Mouse (Mus musculus): Measurements from ENCODE around the gene Lpin1.

Lpin1 gene

DNA sequence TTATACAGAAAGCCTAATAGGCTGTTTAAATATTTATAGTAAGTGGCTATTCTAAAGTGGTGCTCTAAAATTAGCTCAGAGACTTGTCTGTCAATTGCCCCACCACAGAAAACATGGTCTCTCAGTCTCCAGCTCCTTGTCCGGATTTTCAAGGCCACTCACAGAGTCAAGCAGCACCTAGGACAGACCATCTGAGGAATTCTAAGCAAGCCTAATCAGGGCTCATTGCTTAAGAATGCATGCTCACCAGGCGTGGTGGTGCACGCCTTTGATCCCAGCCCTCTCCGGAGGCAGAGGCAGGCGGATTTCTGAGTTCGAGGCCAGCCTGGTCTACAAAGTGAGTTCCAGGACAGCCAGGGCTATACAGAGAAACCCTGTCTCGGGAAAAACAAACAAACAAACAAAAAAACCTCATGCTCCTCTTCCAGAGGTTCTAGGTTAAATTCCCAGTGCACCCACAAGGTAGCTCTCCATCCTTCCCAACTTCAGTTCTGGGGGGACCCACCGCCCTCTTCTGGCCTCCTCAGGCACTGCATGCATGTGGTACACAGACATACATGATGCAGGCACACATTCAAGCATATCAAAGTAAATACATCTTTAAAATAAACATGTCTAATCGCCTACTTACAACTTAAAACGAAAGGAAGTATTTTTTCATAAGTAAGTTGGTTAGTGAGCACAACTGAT lies 40.2 kb downstream of the Lpin1 start:
- DNase-seq = no peak

DNA sequence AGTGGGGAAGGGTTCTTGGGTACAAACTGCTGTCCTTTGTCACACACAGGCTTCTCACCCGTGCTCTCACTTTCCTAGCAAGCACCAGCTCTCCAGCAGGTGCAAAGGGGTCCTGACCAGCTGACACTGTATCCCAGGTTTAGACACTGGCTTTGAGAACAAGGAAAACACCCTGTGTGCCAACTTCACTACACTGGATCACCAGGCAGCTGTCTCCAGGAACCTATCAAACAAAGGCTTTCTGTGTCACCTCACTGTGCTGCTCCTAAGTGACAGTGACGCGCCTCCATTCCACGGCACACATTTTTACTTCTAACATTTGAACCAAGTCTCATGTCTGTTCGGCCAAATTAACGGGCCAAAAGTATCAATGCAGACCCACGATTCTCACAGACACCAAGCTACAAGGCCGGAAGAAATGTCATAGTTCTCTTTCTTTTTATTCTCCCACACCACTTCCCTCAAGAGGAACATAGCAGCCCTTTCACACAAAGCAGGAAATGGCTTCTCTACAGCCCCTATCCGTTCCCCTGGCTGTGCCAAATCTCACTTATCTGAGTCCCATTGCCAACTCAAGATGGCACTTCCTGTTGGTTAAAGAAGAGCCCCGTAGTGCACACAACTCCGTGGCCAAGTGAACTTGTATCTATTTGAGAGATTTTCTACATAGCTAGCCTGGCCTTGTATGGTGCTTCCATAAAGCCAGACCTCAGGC lies 41.7 kb downstream of the Lpin1 start:
- DNase-seq = no peak

DNA sequence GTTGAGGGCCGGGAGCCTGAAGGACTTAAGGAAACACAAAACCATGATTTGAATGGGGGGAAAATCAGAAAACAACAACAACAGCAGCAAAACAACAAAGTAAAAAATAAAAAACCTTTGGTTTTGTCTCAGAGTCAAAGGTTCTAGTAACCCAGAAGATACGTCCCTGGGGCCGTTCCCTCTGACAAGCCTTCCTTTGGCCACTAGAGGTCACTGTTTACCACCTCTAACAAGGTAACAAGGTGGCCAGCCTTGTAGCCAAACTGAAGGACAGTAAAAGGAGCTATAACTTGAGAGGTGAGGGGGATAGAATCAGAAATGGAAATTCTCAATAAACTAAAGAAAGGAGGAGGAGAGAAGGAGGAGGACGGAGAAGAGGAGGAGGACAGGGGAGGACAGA lies 42.3 kb downstream of the Lpin1 start:
- DNase-seq = peak; percentile 61 to 69

DNA sequence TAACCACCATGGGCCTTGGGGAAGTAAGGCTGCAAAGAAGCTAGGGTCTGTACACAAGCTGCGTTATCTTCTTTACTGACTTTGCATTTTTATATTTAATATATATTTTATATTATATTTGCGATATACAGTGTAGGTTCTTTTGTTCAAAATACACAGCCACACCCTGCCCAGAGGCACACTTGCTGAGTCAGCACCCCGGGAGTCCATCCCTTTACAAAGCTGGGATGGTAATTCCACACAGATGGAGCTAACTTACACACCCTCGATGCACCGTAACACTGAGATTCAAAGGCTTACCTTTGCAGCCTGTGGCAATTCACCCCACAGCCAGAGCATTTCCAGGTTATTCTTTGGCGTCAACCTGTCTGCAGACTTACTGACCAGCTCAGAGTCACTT lies 42.7 kb downstream of the Lpin1 start:
- no peak for DNase-seq

DNA sequence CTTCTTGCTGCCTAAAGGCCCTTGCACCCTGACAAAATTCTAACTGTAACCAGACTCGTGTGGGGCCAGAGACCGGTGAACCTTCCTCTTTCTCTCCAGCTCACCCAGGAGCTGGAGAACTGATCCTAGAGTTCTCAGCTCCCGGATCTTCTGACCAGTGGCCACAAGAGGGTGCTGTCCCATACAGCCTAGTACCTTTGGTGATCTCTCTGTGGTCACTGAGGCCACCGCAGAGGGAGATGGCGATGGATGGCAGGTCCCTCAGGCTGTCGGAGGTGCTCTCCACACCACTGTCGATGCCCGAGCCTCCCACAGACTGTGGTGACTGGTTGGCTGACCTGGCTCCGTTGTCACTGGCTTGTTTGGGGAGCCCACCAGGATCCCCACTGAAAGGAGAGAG lies 47.3 kb downstream of the Lpin1 start:
- DNase-seq = peak; percentile 76 to 79

DNA sequence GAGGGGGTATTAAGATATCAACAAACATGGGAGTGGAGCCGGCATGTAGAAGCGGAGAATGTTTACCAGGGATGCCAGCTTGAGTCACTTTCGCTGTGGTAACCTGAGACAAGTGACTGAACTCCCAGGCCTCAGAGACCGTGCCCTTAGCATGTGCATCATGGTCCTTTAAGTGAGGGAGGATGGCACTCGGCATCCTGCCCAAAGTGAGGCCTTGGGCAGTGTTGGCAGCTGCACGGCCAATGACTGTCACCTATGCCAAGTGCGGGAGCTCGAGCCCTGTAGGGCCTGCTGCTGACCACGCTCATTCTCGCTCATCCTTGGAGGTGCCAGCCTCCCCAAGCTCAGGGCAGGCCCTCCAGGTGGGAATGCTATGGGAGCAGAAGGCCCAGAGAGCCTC lies 48.1 kb downstream of the Lpin1 start:
- no peak for DNase-seq

DNA sequence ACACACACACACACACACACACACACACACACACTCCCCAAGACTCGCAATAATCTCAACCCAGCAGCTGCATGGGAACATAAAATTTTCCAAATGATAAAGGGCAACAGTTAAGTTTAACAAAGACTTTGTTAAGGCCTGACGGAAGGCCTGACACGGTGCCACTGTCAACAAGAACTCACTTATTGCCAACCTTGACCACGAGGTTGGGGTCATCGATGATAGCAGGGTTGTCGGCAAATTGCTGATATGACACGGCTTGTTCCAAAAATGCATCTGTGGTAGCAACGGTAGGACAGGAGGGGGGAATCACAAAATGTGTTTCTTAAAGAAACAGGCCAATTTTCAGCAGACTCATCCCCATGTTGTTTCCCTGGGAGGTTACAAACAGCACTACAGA lies 48.6 kb downstream of the Lpin1 start:
- no peak for DNase-seq

DNA sequence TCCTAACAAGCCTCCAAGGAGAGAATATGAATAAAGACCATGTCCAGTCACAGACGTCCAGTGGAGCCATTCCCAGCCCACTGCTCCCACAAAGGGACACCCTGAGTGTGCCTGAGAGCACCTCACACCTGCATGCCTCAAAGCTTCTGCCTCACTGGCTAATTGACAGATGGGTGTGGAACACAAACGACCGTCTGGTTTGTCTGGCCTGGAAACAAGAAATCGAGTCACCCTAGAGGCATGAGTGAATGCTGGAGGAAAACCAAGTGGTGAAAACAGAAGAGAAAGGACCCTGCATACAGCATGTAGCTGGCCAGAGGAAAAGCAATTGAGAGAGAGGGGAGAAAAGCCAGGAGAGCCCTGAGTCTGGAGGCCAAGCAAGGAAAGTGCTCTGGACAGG lies 53.5 kb downstream of the Lpin1 start:
- no peak for DNase-seq

DNA sequence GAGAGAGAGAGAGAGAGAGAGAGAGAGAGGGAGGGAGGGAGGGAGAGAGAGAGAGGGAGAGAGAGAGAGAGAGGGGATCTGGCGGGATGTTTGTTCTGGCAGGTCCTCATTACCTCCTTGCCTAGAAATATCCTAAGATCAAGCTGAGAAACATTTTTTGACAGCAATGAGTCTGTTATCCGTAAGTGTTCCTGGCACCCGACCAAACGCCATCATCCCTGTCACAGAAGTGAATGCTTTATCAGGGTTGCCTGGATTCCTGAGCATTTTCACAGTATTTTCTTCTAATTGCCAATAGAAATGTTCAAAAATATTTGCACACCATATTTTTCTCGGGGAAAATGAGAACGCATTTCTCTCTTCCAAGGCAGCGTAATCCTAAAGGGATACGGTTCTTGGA lies 56.6 kb downstream of the Lpin1 start:
- DNase-seq = peak in 1 of 2 experiments; percentile 20

DNA sequence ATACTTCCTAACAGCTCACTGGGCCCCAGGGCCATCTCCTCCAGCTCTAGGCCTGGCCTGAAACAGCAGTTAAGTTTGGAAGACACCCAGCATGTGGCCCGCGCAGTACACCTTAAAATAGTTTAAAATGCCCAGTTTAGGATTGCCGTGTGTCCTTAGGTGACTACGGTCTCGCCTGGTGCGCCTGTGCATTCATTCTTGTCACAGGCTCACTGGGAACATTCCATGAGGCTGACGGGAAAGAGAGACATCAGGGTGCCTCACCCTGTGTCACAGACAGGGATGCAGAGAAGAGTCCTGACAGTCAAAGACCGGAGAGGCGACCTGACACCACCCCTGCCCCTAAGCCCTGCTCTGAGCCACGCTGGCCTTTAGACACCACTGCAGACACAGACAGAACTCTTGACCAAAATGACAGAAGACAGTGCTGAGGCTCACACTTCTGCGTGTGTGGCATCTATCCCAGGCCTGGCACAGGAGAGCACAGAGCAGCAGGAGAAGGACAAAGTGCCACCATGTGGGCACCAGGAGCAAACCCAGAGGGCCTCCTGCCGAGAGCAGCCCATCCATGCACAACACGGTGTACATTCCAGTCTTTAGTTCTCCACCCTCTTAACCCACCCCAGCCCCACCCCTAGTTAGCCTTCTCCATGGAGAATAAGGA lies 58.5 kb downstream of the Lpin1 start:
- no peak for DNase-seq

DNA sequence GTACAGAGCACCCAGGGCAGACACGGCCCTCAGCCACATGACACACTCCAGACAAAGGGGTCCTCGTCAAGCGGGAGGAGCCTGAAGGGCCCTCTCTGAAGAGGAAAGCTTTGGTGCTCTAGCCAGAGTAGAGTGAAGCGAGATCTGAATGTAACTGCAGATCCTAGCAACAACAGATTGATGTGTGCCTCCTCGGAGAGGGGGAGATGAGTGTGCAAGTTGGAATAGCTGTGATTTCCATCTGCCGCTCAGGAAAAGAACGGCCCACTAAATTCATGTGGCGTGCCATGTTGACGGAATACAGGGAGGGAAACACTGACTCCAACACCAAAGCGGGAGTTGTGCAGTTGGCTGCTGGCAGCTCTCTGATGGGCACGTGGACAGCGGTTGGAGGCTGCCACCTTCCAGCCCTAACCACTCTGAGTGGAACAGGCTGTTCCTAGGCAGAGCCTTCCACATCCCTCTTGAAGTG lies 59.7 kb downstream of the Lpin1 start:
- no peak for DNase-seq

DNA sequence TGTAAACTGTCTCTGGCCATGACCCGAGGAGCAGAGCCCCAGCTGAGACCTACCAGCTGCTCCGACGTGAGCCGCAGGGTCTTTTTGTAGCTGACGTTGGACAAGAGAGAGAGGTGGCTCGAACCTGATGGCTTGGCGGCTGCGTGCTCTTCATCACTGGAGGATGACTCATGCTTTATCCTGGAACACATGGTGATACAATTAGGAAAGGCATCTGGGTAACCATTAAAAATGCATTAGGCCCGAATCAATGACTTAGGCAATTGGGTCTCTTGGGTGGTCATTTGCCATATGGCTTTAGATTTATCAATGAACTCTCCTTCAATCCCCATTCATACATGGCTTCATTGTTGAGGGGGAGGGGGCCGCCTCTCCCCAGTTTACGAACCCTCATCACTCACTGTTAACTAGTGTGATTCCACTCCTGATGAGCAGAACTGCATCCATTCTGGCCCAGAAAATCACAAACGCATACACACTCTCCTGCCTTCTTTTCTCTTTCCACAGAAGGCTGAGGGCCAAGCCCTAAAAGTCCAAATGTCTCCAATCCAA lies 61.9 kb downstream of the Lpin1 start:
- no peak for DNase-seq

DNA sequence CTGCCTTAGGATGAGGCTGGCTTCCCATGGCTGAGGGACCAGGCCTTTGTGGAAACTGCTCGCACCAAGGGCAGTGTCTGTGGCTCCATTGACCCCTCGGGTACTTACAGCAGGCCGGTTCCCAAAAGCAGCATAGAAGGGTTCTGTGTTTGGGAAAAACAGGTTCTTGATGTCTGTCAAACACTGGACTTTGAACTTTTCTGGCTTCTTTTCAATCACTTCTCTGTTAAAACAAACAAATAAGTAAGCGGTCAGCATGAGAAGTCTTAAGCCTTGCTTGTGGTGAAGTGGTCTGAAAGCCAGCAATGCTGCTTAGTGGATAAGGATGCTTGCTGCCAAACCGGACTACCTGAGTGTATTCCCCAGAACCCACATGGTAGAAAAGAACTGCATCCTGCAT lies 69.2 kb downstream of the Lpin1 start:
- no peak for DNase-seq

DNA sequence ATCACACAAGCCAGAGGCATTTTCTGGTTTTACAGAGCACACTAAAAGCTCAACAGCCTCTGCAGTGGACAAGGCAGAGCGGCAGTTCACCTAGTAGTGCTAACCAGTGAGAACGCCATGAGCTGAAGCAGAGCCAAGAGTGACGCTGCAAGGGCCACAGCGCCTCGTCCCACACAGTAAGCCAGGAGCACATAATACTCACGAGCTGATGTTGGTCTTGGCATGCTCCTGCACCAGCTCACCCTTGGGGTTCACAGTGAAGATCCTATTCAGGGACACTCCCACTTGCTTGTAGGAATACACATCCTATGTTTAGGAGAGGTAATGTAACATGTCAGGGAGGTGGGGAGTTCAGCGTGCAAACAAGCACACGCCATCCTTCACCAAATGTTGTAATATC lies 70.1 kb downstream of the Lpin1 start:
- DNase-seq = no peak

DNA sequence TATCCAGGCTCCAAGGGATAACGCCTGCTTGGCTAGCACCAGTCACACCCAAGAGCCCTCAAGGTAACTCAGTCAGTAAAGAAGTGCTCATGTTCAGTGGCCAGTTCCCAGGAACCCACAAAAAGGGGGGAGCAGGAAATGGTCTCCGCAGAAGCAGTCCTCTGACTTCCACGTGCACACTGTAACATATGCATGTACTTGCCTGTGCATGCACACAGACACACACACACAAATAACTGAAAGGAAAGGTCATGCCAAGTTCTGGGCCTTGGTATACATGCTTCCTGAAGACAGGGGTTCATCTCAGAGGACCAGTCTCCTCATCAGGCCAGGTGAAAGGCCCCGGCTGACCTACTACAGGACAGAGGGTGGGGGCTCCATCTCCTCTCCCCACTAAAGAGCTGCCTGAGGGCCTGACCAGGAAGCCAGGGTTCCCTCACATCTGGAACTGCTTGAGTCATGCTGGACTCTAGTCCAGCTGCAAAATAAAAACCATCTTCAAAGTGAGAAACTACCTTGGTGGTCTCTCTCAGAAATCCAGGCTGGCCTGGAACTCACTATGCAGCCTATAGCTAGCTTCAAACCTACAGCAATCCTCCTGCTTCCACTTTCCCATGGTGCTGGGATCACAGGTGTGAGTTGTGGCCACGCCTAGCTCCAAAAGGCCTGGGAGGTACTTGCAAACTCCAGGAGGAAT lies 70.7 kb downstream of the Lpin1 start:
- DNase-seq = no peak

DNA sequence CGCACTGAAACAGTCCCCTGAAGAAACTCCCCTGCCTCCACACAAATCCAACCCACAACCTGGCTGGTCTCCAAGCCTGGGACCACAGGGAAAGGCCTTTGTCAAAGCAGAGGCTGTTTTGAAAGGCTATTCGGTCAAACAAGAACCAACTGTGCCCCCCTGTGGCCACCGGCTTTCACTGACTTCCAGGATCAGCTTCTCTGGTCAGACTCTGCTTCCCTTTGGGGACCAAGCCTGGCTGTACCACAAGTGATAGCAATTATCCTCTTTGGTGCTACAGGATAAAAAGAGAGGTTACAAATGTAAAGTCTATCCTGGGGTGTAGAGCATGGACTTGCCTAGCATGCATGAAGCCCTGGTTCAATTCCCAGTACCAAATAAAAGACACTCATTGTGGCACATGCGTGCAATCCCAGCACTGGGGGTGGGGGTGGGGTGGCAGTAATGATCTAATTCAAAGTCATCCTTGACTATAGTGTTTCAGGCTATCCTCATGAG lies 77.4 kb downstream of the Lpin1 start:
- peak; percentile 93 to 94 for DNase-seq

DNA sequence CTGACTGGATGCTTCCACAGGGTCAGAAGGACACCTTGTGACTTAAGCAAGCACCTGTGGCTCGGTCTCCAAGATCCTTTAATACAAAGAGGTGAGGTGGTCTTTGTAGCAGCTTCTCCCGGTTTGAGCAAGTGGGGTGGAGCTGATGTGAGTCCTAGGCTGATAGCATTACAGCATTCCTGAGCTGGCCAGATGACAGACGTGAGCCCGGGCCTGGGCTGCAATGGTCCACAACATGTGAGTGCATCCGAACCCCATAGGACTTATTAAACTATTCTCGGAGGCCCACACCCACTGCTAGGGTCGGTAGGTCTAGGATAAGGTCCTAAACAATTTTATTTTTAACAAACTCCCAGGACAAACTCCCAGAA lies 77.9 kb downstream of the Lpin1 start:
- DNase-seq = no peak

DNA sequence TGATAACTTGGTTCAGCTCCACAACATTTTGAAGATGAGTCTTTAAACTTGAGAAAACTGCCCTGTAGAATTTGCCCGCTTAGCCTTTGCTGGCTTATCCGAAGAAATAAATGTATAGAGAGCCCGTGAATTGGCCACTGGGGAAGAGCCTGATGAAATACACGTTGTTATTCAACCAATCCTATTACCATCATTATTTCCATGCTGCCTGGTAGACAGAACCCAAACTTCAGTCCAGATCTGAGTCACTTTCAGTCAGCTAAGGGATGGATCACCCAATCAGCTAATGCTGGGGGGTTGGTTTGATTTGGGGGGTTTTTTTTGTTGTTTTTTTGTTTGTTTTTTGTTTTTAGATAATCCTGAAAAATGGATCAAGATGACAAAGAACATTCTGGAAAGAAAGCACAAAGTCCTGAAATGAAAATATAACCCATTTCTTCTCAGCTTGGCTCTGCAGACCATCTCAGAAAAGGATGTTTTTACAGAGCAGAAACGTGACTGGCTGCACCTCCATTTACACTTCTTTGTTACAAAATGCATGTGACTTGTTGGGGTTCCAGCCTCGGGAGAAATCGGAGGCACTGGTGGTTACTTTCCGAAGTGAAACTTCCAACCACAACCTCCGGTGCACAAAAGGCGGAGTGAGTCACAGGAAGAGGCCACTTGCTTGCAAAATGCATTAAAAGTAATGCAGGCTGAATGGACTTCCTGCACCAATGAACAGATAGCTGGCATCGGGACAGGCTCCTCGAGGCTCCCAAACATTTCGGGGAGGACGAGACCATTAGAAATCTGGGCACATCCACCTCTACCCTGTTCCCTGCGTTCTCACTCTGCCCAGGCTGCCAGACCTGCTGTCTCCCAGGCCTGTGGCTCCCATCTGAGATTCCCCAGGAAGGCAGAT lies 78.6 kb downstream of the Lpin1 start:
- DNase-seq = peak in 1 of 2 experiments; percentile 24

DNA sequence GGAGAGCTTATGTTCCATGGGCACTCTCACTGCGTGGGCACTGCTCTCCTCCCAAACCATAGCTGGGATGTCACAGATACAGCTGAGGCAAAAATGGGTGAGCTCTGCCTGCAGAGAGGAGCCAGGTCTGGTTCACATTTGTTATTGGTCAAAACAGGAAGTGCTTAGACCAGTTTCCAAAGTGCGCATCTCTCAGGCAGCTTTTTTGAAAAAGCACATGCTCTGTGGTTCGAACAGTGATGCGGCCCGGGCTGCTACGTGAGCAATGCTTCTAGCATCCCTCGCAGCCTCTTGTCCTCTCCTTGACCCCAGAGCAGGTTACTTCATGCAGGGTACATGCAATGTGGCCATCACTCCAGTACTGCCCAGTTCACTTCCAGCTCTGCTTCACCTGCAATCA lies 82.1 kb downstream of the Lpin1 start:
- no peak for DNase-seq

DNA sequence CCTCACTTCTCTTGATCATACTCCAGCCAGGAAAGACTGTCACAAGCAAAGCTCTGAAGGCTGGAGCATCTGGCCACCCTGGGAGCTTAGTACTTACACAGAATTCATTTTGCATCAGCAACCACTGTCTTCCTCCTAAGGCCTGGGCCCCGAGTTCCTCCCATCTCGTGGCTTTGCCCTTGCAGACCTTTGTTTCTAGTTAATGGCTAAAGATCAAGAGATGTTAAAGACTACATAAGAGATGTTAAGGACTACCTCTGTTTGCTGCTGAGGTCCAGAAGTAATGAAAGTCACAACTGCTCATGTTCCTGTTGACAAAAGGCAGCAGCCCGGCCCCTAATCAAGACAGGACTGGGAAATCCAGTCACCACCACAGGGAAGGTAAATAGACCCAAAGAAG lies 82.8 kb downstream of the Lpin1 start:
- DNase-seq = no peak

DNA sequence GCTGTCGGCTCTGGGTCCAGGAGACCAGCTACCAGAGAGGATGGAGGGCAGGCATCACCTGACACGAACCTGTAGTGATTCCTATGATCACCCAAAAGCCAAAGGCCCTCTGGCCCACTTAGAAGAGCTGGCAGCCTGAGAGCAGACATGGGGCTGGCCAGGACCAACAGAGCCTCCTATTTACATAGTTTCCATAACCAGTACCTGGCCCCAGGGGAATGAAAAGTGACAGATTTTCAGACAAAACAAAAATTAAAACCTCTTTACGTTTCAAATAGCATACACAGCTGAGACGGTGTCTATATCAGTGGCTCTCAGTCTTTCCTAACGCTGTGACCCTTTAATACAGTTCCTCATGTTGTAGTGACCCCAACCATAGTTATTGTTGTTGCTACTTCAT lies 83.9 kb downstream of the Lpin1 start:
- no peak for DNase-seq

DNA sequence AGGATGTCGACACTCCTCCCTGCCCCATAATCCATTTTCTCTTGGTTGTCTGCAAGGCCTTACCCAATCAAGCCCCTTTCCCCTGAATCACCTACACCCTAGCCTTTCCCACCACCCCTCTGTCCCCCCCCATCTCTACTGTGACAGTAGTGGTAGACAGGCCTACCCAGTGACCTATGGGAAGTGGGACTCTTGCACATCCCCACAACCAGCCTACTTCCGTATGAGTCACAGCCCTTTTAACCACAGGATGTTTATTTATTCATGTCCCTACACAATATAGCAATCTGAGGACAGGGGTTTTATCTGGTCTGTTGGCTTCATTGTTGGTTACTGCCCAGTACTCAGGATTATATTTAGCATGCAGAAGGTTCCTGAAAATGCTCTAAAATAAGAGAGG lies 84.6 kb downstream of the Lpin1 start:
- no peak for DNase-seq

Measured in kidney, postnatal 4 days (tissue).